Mouse (Mus musculus): ENCODE measurements at regions not wholly inside any gene's neighbourhood (a gene's known extent, or its start where the extent isn't known, plus 50 kb on each side); places are given as distances from the start of the nearest gene placed in this dataset.

DNA sequence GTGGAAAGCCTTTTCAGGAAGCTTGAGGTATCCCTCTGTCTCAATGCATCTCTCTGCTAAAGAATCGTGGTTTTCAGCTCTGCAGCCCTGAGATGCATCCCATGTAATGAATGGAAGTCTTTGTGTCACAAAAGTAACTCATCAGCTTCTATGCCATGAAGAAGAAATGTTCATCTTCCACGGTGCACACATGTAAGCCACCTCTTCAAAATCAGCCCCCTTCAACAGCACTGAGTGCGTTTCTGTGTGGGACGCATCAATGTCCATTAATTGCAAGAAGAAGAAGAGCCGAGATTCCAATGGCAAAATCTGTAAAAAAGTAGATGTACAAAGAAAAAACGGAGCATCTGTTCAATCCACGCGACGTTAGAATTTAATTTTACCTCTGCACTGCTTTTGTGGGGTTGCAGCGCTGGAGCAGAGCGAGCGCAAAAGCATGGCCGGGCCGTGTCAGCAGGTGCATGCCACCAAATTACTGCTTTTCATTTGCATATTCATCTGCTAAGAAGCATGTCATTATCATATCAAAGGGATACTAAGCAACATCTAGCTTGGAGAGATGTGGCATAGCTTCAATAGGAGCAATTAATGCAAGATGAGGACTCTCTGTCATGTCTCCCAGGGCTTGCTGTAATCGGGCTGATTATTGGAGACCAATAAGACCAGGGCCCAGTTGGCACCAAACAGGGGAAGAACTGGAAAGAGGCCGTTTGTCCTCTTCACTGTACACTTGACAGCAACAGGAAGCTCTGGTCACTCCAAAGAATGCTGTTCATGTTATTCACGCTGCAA, 185.0 kb upstream of the Sox2 start:
- DNase-seq (ENCODE audit: low spot score), result no peak

GRCm38 (mm10) chr3:34458766-34459165, 191.4 kb upstream of the Sox2 start:
- no peak for DNase-seq (ENCODE audit: low spot score)

- no peak for DNase-seq (ENCODE audit: low spot score)
These were observed 192.4 kb upstream of the Sox2 start for GRCm38 (mm10) chr3:34457821-34458220.

- DNase-seq (ENCODE audit: low spot score), result peak; percentile 17
These were observed 193.4 kb upstream of the Sox2 start for GRCm38 (mm10) chr3:34456488-34457433.

GRCm38 (mm10) chr3:34454026-34454624, 196.1 kb upstream of the Sox2 start:
- DNase-seq (ENCODE audit: low spot score), result no peak

GRCm38 (mm10) chr3:34445354-34445753, 204.9 kb upstream of the Sox2 start:
- DNase-seq (ENCODE audit: low spot score), result peak; percentile 77

GRCm38 (mm10) chr3:34444802-34445201, 205.4 kb upstream of the Sox2 start:
- DNase-seq (ENCODE audit: low spot score), result no peak

- DNase-seq (ENCODE audit: low spot score), result peak; percentile 85
These were observed 206.2 kb upstream of the Sox2 start for GRCm38 (mm10) chr3:34443731-34444628.

DNA sequence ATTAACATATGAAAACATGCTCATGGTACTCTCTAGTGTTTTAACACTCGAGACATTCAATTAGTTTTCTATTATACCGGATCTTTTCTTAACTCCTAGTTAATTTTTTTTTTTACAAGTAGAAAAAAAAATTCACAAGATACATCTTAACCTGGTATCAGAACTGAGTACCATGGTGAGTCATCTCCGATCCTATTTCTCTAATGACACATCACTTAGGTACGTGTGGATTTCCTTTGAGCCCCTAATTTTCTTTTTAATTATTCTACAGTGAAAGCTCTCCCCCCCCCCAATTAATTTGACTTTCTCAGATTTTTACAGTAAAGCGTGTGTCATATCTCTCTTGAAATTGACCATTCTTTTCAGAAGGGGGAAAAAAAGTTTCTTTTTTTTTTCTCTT, 206.9 kb upstream of the Sox2 start:
- no peak for DNase-seq (ENCODE audit: low spot score)

DNA sequence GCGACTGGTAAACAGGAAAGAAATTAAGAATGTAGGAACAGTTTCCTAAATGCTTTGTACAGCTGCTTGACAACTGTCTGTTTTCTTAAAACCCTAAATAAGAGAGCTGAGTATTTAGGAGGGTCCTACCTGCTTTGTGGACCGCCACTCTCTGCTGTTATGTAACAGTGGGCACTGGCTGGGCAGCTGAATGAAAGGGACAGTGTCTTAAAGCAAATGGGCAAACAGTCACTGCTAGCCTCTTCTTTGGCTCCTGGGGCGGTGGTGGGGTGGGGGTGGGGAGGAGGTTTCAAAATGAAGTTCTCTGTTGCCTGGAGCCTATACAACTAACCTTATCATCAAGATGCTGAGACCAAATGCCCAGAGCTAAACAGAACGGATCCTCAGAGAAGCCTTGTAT, 208.4 kb upstream of the Sox2 start:
- no peak for DNase-seq (ENCODE audit: low spot score)

DNA sequence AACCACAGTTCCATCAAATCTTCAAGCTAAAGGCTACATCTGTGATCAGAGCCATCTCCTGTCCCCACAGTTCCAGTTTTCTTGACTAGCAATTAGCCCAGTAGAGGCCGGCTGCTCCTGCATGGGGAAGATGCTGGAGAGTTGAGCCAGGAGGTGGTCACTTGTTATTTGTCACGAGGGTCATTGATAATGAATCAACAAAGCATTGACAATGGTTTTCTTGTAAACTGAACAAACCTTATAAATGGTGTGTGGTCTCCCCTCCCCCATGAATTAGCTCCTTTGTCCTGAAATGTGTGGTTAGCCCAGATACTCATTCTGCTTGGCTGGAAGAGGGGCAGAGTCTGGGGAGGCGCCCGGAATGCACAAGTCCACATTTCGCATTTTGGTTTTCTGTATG, 208.9 kb upstream of the Sox2 start:
- DNase-seq (ENCODE audit: low spot score), result peak; percentile 74

DNA sequence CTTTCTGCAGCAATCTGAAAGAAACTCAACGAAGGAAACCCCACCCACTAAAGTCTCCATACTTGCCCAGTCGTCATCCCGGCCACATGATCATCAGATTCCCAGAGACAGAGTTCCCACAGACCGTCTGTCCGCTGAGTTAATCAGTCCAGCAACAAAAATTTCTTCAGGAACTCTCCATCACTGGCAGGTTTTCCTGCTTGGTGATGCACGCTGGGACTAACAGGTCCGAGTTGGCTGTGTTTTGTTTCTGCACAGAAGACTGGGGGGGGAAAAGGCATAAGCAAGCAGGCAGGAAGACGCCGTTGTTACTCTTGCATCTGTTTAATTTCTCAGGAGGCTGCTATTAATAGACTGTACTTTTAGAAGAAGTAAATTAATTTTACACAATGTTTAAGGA, 215.3 kb upstream of the Sox2 start:
- no peak for DNase-seq (ENCODE audit: low spot score)

- no peak for DNase-seq (ENCODE audit: low spot score)
These were observed 222.2 kb upstream of the Sox2 start for GRCm38 (mm10) chr3:34427967-34428366.

DNA sequence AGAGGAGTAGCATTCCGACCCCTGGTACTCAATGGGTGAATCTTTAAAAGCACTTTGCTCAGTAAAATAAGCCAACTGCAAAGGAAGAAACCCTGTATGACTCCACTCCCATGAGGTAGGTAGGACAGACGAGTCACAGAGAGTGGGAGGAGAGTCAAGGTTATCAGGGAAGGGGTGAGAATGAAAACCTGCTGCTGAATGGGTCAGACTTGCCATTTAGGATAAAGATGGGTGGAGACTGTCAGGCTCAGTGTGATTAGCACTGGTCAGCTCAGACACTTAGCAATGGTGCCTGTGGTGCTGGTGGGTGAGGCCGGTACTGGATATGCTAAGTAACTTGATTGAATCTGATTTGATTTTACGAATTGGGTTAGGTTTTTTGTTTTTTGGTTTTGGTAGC, 222.7 kb upstream of the Sox2 start:
- no peak for DNase-seq (ENCODE audit: low spot score)

DNA sequence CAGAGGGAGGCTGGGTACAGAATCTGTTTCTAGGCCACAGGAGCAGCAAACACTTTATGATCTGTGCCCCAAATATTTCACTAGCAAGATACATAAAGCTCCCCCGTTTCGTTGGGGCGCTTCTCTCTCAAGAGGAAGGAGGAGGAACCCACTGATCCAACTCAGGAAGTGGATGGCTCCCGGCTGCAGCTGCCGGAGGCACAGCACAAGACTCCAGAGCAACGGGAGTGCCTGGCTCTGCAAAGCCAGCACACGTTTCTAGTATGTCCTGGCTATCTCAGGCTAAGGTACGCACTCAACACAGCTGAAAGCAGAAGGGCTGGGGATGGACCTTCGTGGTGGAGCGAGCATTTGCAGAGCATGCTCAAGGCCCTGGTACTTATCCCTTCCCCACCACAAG, 223.2 kb upstream of the Sox2 start:
- no peak for DNase-seq (ENCODE audit: low spot score)

DNA sequence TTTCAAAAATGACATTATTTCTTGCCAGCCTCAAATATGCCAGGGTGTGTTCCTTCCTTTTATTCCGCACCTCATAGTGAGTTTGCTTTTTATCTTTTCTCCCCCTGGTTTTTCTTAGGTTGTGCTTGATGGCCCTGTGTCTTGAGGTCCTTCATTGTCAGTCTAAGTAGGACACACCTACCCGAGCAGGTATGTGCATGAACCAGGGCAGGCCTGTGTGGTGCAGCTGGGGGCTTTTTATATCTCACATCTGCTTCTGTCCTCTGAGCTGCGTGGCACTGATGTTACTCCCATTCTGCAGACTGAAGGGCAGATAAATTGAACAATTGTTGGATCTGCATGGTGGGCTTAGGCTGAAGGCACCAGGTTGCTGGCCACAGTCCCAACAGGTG, 238.3 kb upstream of the Sox2 start:
- DNase-seq (ENCODE audit: low spot score), result no peak

GRCm38 (mm10) chr3:34411142-34411914, 238.9 kb upstream of the Sox2 start:
- peak; percentile 17 for DNase-seq (ENCODE audit: low spot score)

GRCm38 (mm10) chr3:34403586-34403985, 246.6 kb upstream of the Sox2 start:
- DNase-seq (ENCODE audit: low spot score), result no peak

DNA sequence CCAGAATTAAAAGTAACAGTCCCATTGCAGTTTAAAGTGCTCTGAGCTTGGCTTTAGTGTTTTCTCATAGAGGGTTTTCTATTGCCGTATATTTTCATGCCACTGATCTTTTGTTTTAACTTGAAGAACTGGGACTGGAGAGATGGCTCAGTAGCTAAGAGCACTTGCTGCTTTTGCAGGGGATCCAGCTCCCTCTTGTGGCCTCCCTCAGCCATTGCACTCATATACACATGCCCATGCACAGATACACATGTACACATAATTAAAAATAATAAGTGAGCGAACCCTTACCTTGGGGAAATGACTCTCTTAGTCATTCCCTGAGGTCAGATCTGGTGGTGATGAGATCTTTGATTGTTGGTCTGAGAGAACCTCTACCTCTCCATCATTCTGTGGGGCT, 258.9 kb upstream of the Sox2 start:
- DNase-seq (ENCODE audit: low spot score), result no peak

DNA sequence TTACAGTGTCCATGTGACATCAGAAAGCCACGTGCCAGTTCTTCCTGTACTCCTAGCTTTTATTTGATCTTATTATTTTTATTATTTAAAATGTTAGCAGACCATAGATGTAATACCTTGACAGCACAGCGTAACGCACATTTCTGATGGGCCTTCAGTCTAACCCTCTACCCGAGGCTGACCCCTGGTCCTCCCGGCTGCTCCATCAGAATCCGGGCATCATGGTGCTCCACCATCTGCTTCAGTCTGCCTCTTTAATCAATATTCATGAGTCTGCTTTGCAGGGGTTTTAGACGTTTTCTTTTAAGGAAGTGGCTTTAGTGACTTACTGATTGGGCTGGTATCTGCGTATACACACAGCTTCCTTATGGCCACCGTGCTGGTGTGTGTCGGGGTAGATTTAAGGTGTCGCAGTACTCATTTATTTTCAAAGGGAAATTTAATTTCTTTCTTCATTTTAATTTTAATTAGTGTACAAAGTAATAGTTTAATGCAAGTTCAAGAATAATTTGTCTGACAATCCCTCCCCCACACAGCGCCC, 265.2 kb upstream of the Sox2 start:
- DNase-seq (ENCODE audit: low spot score), result no peak

GRCm38 (mm10) chr3:34377913-34378312, 272.3 kb upstream of the Sox2 start:
- no peak for DNase-seq (ENCODE audit: low spot score)

Data from layer of hippocampus, adult 11-12 months (tissue).